Mouse (Mus musculus) gastrocnemius, postnatal 25 days (tissue): ENCODE measurements at regions not wholly inside any gene's neighbourhood (a gene's known extent, or its start where the extent isn't known, plus 50 kb on each side); places are given as distances from the start of the nearest gene placed in this dataset.
"Not testable (repeated sequence)": the region's sequence is repeated elsewhere in the genome, so short reads cannot be mapped to it uniquely, and the experiment has no call there.

Source experiments
- DNase-seq: peaks from one replicate; pipeline ENCODE4 v3.0.0; 2022

DNA sequence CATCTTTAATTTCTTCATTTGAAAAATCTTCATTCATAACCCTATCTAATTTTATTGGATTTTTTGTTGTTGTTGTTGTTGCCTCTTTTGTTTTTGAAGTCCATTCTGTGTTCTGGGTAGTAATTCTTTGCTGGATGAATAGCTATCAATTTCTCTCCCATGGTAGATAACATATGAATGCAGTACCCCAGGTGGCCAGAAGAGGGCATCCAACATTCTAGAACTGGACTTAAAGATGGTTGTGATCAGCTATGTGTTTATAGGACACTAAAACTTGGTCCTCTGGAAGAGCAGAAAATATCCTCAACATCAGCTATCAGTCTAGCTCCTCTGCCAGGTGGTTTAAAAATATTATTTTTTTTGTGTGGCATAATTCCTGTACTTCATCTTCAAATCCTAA, 73.0 kb downstream of the Prl2c3 start:
- DNase-seq: not testable (repeated sequence)

DNA sequence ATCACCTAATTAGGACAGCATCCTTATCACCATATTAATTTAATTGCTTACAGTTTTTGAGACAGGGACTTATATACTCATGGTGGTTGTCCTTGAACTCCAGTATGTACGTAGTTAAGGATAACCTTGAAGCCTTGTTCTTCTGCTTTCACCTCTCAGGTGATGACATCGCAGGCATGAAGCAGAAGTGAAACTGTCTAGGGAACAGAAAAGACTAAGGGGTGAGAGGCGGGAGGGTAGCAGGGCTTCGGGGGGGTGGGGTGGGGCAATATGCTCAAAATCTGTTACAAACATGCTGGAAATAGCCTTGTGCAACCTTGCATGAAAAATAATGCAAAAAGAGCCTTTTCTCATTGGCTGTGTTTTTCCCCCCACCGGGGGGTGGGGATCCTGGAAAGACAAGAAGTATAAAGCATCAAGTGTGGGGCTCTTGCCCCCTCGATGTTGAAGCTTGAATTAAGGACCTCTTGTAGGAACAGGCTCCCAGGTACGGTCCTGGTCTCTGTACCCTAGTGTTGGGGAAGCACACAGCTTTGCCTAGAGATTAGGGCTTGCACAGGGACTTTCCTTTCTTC, 81.8 kb downstream of the Prl2c3 start:
- not testable (repeated sequence) for DNase-seq

DNA sequence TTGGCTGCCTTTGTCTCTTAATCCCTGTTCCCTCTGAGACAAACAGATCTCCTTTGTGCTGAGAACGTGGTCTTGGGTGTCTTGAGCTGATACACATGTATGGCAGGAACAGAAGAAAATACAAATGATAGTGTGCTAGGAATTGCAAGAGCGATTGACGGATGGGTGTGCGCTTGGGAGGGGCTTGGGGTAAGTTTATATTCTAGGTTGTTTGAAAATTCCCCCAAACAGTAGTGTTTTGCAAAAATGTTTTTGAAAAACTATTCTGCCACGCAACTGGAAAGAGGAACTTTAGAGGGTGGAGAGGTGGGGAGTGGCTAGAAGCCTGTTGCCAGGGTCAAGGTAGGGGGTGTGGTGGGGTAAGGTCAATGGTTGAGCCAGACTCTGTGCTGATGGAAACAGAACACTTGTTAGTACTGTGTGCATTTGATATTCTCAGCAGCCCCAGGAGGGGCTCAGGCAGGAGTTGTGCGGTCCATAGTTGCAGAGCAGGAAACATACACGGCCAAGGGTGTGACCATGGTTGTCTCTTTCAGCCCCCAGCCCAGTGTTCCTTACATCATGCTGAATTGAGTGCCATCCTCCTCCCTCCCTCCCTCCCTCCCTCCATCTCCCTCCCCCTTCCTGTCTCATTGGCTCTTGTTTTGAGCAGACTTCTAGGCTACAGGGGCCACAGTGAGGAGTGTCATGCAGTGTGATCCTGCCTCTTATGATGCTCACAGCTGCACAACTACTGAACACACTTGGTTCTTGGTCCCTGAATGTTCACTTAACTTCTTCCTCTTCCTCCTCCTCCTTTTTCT, 88.2 kb downstream of the Prl2c3 start:
- DNase-seq: no peak

DNA sequence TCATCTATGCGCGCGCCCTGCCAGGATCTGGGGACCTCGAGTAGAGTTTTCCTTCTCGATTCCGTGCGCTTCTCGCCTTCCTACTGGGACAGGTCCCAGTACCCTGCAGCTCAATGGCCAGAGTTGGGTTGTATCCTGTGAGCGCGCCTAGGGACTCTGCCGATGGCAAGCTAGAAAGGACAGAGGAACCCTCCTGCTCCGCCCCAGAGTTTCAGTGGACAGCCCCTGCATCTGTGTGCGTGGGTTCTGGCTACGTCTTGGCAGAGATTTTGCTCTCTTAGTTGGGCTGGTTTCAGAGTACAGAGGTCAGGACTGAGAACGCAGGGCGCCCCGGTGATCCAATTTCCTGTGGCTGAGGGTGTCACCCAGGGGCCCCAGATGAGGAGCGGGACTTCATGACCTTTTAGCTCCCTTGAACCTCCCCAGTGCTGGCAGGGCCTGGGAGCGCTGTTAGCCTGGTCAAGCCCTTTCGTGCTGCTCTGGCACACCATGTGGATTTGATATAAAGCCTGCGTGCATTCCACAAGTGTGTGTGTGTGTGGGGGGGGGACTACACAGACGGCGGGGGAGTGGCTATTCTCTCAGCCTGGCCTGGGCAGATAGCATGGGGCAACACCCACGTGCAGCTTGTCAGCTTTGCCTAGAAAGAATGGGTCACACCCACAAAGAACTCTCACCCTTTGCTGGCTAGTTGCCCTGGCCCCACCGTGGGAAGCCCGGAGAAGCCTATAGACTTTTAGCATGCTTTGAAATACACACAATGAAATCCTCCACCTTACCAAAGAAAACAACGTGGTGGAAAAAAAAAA, 96.9 kb downstream of the Prl2c3 start:
- DNase-seq: peak; percentile 18

DNA sequence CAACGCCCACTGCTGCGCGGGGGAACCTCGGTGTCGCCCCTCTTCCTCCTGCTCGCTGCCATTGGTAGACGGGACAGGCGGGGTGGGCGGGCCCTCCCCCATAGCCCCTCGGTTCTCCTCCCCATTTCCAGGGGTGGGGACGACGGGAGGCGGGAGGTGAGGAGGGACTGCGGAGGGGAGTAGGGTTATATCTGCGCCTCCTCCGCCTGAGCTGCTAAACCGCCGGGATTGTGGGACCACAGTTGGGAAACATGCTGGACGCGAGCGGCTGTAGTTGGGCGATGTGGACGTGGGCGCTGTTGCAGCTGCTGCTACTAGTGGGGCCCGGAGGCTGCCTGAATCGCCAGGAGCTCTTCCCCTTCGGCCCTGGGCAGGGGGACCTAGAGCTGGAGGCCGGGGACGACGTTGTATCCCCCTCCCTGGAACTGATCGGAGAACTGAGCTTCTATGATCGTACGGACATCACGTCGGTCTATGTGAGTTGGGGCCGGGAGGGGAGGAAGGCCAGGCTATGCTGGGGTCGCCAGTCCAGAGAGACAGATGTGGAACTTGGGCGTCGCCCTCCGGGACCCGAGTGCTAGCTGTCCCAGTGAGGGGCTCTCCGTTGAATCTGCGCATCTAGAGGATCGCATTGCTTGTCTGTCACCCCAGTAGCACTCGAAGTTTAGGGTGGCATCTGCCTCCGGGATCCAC, 97.6 kb downstream of the Prl2c3 start:
- DNase-seq: peak; percentile 67

DNA sequence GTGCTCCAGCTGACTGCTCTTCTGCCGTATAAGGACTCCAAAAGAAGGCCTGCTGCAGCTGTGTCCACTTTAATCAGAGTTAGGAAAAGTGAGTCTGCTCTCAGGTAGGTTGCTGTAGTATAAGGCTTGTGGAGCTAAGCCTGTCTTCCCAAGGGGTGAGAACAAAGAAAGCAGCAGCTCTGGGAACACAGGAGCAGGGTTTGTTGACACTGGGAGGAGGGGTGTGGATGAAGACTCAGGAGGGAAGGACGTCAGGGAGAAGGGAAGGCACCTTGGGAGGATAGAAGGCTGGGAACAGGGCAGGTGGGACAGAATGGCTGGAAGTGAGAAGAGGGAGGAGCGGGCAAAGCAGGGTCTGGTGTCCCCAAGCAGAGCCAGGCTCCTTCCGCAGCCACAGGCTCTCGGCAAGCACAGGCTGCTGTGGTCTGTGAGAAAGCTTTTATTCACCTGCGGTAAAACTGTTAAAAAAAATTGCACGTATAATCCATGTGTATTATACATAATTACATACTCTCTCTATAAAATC, 106.2 kb downstream of the Prl2c3 start:
- not testable (repeated sequence) for DNase-seq

DNA sequence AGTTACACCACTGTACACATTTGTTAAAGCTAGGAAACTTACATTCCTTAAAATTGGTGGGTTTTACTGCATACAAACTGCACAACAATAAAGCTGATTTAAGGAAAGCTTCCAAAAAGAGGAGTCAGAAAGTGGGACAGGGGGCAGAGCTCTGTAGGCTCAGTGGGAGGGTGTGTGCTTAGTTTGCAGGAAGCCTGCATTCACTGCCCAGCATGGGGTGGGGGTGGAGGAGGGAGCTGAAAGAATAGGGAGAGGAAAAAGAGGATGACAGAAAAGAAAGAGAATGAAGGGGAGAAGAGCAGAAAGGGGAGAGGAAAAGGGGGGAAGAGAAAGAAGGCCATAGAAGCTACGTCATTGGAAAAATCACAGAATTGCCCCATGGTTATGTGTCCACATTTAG, 111.1 kb downstream of the Prl2c3 start:
- DNase-seq: not testable (repeated sequence)

DNA sequence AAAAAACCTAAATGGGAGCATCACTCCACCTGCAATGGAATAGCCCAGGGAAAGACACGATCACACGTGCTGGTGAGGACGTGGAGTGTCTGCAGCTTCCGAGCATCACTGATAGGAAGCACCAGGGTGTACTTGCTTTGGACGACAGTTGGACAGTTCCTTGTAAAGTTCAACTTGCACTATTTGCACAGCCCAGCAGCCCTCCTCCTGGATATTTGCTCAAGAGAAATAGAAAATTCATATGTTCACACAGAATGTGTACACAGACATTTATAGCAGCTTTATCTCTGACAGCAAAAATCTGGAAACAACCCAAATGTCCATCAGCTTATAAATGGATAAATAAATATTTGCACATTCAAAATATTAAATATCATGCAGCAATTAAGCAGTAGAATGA, 111.7 kb downstream of the Prl2c3 start:
- not testable (repeated sequence) for DNase-seq

DNA sequence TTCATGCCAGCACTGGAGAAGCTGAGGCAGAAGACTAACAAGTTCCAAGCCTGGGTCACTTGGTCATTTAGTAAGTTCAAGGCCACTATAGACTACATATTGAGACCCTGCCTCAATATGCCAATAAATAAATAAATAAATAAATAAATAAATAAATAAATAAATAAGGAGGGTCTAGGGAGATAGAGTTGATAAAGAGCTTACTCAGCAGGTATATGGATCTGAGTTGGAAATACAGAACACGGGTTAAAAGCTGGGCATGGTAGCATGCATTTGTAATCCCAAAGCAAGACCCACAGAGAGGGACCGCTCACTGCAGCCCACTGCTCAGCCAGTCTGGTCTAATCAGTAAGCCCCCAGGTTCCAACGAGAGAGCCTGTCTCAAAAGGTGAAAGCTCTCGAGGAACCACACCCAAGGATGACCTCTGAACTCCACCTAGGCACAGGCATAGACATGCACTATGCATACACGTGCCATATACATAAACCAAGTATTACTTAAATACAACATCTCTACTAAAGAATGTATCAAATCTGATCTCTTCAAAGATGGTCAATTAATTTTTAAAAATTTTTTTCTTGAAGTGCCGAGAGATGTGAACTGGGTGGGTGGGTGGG, 115.4 kb downstream of the Ero1lb start:
- DNase-seq: not testable (repeated sequence)

DNA sequence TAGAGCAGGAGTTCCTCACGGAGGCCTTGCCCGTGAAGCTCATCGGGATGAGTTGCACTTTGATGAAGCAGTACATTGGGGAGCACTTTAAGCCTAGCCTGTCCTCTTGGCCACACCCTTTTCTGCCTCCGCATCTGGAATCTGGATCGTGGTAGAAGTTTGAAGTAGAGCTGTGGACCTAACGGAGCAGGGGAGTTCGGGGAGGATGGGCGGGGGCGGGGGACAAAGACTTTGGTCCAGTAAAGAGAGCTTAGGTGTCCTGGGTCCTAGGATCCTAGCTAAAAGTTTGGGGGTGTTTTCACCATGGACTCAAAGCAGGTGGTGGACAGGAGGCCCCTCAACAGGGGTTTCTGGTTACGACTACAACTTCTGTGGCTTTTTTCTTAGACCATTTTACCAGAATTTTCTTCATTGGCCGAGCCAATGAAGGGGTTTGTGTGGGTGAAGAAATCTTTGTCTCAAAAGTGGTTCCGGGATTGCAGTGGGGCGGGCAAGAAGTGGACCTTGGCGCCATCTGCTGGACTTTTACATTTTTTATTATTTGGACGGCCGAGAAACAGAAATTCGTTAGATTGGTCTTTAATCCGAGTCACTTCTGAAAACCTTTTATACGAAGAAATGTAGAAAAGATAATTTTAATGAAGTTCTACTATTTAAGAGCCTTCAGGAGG, 114.7 kb downstream of the Ero1lb start:
- DNase-seq: not testable (repeated sequence)

DNA sequence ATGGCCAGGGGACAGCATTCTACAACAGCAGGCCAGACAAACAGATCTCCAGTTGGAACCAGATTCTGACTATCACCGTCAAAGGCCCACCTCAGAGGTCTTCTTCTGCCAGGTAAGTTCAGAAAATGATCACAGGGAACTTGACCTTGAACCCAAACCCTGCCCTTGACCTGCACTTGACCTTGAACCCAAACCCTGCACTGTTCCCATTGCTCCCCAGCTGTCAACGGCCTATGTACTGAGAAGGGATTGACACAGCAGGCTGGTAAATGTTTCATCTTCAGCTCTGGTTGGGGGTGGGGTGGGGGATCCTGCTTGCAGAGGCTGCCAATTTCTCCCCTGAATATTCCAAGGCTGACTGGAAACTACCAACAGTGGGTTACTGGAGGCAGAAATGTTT, 111.7 kb downstream of the Ero1lb start:
- no peak for DNase-seq

DNA sequence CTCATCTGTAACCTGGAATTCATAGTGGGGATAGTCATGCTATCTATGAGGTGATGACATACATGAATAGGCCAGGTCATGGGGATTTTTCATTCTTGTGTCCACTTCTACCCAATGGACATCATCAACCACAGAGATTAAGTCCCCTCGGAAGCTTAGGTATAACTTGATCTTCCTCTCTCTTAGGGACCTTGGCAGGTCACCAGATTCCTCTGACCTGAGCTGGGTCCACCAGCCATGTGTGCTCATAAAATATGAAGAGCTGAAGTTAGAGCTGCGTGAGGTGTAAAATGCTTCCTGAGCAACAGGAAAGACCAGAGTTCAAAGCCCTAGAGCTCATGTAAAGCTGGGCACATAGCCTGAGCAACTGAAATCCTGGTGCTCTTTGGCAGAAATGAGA, 105.3 kb downstream of the Ero1lb start:
- DNase-seq: not testable (repeated sequence)

DNA sequence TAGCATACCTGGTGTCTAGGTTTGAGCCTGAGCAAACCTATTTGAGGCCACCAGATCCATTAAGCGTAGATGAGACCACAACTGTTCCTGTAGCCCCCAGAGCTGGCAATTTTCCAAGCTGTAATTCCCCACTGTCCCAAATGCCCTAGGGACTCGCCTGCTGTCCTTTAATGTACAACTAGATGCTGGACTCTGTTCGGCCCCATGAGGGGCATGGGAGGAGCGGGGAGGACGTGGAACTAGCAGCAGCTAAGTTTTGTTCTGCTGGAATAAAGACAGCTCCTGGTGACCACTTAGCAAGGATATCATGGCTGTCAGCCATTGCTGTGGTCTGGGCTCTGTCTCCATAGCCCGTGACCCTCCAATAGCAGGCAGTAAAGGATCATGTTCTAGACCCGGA, 103.1 kb downstream of the Ero1lb start:
- not testable (repeated sequence) for DNase-seq

DNA sequence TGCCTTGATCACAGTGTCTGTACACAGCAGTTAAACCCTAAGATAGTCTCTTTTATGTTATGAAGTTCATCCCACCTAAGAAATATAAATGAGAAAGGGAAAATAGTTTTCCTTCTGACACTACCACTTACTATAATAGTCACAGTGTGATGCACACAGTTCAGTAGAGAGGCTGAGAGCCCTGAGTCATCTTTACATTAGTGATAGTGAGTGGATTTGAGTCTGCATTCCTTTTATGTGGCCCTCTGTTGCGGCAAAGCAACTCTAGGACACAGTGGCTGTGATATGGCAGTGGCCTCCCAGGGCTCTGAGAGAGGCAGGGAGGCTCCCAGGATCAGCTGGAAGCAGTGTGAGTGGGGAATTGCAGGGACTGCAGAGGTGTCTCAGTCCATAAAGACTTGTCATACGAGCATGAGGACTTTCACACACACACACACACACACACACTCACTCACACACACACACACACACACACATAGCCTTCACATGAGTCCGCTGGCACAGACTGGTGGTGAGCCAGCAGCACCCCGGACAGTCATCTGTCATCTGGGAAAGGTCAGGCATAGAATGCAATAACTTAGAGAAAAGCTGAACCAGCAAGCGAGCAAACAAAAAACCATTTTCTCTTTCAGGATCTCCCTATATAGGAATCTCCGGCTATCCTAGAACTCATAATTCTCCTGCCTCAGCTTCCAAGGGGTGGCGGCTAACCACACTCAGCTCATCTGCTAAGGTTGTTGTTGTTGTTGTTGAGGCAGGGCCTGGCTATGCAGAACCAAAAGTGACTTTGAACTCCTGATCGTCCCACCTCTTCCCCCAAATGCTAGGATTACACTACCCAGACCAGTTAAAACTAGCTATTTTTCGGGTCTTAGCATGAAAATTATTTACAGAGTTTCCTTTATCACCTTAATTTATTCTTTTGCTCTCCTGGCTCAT, 102.3 kb downstream of the Ero1lb start:
- DNase-seq: not testable (repeated sequence)

DNA sequence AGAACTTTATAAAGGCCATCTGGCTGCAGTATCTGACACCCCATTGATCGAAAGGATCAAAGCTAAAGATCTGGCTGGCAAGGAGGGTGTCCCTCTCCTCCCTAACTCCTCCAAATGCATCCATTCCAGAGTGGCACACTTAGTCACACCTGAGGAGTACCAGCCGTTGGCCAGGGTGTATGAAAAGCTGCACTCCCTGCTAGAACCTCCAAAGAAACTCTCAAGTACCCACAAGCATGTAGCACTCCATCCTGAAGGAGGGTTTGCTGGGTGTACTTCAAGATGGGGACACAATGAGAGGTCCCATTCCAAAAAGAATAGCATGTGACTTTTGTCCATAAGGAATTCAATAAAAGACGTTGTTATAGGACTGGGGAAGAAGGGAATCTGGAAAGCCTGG, 100.4 kb downstream of the Ero1lb start:
- DNase-seq: not testable (repeated sequence)
